Mouse (Mus musculus) olfactory bulb, adult 2 months (tissue): ENCODE data around the gene Galnt13. TPM values are rescaled to one million over a fixed set of nuclear protein-coding genes. Genes with fewer than 3 reads are reported as not detected.
"Not testable (repeated sequence)": the region's sequence is repeated elsewhere in the genome, so short reads cannot be mapped to it uniquely, and the experiment has no call there.

Experiments used
- H3K27ac ChIP-seq: fragments of 200-500 bp; 2 replicates; pipeline ENCODE4 v1.5.1; 2012; ENCODE audit warnings: low read depth, low read length; ENCODE audit not compliant: insufficient read depth
- H3K4me1 ChIP-seq: fragments of 200-500 bp; 2 replicates; pipeline ENCODE4 v1.6.1; 2012; ENCODE audit warnings: low read length; ENCODE audit not compliant: control insufficient read depth, insufficient read depth
- H3K4me3 ChIP-seq: fragments of 200-500 bp; 2 replicates; pipeline ENCODE4 v1.5.1; 2012; ENCODE audit warnings: mild to moderate bottlenecking, low read depth, low read length, moderate library complexity; ENCODE audit not compliant: insufficient read depth
- CTCF ChIP-seq: fragments of 200-500 bp; IDR thresholded peaks from 2 replicates; pipeline ENCODE4 v1.5.1; 2012; ENCODE audit warnings: low read depth, mild to moderate bottlenecking, low read length, moderate library complexity; ENCODE audit not compliant: insufficient read depth
- POLR2A ChIP-seq: fragments of 200-500 bp; IDR thresholded peaks from 2 replicates; pipeline ENCODE4 v1.6.1; 2012; ENCODE audit warnings: mild to moderate bottlenecking, low read depth, low read length, moderate library complexity; ENCODE audit not compliant: insufficient read depth
- WGBS: fragments of 180-500 bp; shearing (Covaris S2); methylation state at CpG from one replicate; pipeline ENCODE4 v1.1.7; 2018; 5-methylcytosine and 5-hydroxymethylcytosine counted together
- polyA plus RNA-seq: library from polyadenylated mRNA; stranded (reverse); fragments of >200 nt; gene quantifications from 2 replicates; pipeline ENCODE4 v1.2.4, GENCODE M21; 2012; ENCODE audit warnings: low replicate concordance; ENCODE audit not compliant: missing spikeins, insufficient read depth, insufficient read length

Galnt13 gene
- polyA plus RNA-seq, 1 experiment, result not detected

DNA sequence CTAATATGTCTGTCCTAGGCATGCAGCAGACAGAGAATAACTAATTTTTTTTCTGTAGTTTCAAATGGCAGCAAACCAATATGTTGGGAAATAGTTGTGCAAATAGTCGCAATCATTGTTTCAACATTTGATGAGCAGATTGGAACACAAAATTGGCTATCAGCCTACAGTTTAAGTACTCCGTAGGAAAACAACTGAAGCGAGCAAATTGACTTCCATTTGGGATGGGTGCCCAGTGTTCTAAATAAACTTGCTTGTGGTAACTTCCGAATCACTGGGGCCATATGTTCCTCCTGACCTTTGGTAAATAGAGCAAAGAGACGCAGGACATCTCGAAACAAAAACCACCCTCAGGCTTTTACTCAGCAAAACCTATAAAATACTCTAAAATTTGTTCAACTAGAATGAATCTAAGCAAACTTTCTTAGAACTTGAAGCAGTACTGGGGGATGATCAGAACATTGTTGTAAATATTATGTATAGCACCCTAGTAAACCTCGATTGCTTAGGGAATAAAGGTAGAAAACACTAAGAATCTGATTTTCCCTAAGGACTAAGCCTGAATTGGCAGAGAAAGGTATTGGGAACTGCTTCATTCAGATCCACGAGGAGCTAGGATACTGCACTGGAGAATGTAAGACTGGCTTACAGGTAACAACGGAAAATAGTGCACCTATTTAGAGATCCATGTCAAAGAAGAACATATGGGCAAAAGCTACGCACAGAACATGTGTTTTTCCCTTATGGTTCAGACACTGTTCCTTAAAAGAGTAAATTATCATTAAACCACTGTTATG, 122.4 kb downstream of the Galnt13 start:
- H3K4me3 ChIP-seq, result no peak overlapping the region

DNA sequence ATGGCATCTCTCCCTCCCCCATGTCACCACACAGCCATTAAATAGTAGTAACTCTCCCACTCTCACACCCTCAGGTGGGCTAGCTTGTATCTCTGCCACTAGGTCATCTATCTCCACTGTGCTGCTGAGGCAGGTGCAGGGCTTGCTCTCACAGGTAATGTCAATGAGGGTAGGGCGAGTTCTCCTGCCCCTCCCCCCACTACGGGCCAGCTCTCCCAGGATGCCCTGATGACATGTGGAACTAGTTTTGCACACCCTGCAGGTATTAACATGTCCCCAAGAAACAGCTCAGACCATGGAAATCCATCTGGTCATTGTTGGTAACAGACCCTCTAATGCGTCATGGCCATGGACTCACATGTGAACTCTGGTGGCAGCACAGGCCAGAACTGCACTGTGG, 129.0 kb downstream of the Galnt13 start:
- TF ChIP-seq POLR2A (no peak), CTCF (no peak)
- H3K27ac ChIP-seq, result no peak overlapping the region
- WGBS, result 92% methylated on average over 3 of the region's 3 CpGs
- no peaks in the 10 kb centered on the region for H3K4me1 ChIP-seq
- no peak overlapping the region for H3K4me3 ChIP-seq

More for the DNA sequence above, 122.4 kb downstream of the Galnt13 start:
- 70% methylated on average over 10 of the region's 10 CpGs for WGBS
- no peaks in the 10 kb centered on the region for H3K4me1 ChIP-seq
- TF ChIP-seq CTCF (no peak), POLR2A (no peak)
- H3K27ac ChIP-seq, result no peak overlapping the region

DNA sequence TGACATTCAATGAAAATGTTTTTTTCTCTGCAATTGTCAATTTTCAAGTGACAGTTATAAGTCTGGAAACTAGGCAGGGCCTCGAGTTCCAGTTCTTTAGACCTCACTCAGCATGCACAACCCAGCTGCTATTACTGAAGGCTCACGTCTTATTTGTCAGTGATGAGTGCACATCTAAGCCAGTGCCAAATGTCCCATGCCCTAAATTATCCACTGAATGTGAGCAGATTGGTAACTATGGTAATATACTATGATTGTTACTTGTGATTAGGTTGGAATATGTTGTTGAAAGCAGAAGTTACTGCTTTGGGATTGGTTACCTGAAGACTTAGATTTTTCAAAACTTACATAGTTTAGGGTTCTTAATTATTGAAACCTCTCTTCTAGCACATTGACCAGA, 131.1 kb downstream of the Galnt13 start:
- WGBS, result 56% methylated on average over 2 of the region's 2 CpGs
- TF ChIP-seq CTCF (no peak), POLR2A (no peak)
- Histone ChIP-seq H3K4me1 (no peaks in the 10 kb centered on the region), H3K27ac (no peak overlapping the region), H3K4me3 (no peak overlapping the region)

DNA sequence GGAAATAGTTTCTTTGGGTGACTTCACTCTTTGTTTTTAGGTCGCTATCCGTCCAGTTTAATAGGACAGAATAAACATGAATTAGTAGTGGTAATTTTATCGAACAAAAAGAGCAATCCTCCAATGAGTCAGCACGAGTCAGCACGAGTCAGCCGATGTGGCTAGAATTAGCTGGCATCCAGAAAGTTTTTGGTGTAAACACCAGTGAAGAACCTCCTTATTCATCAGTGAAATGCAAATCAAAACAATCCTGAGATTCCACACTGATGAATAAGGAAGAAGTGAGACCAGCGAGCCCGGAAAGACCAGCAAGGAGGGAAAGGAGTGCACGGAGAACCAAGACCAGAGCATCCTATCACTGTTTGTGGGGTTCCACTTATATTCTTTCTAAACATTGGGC, 131.5 kb downstream of the Galnt13 start:
- TF ChIP-seq CTCF, result no peak
- TF ChIP-seq POLR2A, result no peak
- Histone ChIP-seq H3K27ac (no peak overlapping the region), H3K4me3 (no peak overlapping the region), H3K4me1 (no peaks in the 10 kb centered on the region)
- 38% methylated on average over 9 of the region's 9 CpGs for WGBS

DNA sequence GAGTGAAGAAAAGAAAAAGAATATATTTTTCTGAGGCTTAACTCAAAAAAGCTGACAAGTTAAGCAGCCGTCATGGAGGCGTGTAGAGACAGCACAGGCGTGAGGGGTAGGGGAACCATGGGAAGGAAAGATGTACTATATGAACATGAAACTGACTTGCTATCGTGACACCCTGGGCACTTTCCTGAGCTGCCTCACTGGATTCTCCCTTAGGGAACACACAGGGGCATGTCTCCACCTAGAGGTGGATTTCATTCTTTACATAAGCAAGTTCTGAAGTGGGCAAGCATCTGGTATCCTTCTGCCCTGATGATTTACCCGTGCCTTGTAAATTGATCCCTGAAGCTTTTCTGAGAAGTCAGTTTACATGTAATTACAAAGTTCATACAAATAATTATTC, 277.7 kb downstream of the Galnt13 start:
- H3K4me3 ChIP-seq, H3K27ac ChIP-seq, H3K4me1 ChIP-seq: not testable (repeated sequence)
- WGBS, result no CpG with 5 or more reads among the region's 5 CpGs

DNA sequence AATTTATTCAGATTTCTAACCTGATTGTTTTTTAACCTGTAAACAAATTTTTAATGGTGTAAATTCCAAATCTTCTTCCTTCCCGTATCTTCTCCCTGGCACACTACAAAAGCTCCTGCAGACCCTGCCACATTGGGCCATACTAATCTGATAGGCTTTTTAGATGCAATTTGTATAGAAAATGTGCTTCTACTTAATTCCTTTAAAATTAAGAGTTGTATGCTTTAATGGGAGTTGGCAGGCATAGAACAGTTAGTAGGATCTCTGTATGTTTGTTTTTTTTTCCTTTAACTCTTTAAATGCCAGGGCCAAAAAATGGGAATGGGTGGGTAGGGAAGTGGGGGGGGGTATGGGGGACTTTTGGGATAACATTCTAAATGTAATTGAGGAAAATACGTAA, 315.1 kb downstream of the Galnt13 start:
- Histone ChIP-seq H3K4me1 (no peaks in the 10 kb centered on the region), H3K4me3 (no peak overlapping the region), H3K27ac (no peak overlapping the region)
- WGBS, result 83% methylated on average over 2 of the region's 2 CpGs
- TF ChIP-seq POLR2A (no peak), CTCF (no peak)

DNA sequence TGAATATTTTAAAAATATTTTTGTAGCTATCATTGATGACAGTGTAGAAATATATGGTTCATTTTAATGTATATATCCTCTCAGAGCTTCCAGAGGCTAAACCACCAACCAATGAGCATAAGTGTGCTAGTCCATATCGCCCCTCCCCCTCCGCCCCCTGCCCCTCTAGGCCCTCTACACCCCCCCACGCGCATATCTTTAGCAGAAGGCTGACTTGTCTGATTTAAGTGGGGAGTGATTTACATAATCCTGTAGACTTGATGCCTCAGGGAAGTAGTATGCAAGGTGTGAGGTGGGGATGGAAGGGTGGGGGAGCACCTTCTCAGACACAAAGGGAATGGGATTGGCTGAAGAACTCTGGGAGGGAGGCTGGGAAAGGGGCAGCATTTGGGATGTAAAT, 323.7 kb downstream of the Galnt13 start:
- no peak overlapping the region for H3K27ac ChIP-seq
- 39% methylated on average over 4 of the region's 4 CpGs for WGBS
- H3K4me1 ChIP-seq, result no peaks in the 10 kb centered on the region
- no peak overlapping the region for H3K4me3 ChIP-seq
- TF ChIP-seq CTCF (no peak), POLR2A (no peak)

DNA sequence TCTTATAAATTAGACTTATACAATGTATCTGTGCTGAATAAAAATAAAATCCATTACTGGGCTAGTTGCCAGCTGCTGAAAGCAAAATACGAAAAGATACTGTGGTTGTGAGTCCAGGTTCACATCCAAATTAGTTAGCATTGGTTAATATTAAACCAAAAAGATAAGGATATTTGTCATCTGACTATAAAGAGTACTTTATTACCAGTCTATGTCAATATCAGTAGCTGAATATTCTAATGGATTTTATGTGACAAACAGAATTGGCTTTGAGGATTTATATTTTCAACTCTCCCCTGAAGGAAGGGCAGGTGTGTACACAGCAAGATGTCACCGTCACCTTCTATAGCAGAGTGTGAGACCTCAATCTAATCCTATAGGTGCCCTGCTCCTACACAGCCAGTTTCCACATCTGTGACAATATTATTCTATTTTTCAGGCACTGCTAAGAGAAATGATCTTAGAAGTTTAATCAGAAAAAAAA, 342.7 kb downstream of the Galnt13 start:
- no peak for TF ChIP-seq CTCF
- no peak for TF ChIP-seq POLR2A
- Histone ChIP-seq H3K4me1 (no peaks in the 10 kb centered on the region), H3K4me3 (no peak overlapping the region), H3K27ac (no peak overlapping the region)
- WGBS, result 69% methylated on average over 2 of the region's 2 CpGs

DNA sequence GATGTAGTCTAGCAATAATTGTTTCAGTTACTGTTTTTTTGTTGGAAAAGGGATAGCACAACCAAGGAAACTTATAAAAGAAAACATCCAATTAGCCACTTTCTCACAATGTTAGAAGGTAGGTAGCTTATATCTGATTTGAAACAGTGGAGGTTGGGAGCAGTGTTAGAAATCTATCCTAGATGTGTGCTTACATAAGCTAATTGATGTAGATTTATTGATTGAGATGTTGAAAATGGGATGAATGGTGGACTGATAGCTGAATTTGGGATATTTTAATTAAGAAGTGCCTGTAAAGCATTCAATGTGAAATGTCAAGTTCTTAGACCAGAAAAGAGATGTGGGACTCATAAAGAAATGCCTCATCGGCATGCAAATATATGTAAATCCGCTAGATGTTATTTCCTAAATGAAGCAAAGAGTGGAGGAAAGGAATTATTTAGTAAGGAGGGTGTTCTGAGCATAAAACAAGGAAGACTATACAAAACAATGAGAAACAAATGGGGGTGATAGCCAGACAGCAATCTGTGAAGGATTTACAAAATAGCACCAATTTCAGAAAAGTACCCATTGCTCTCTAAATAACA, 377.6 kb downstream of the Galnt13 start:
- TF ChIP-seq POLR2A, result no peak
- TF ChIP-seq CTCF, result no peak
- Histone ChIP-seq H3K4me1 (no peaks in the 10 kb centered on the region), H3K27ac (no peak overlapping the region), H3K4me3 (no peak overlapping the region)
- 46% methylated on average over 2 of the region's 2 CpGs for WGBS
